Mouse (Mus musculus) granulocyte monocyte progenitor cell, adult 5-6 weeks (primary cell): ENCODE results near the gene Slc44a1. TPM values are rescaled to one million over a fixed set of nuclear protein-coding genes. Genes with fewer than 3 reads are reported as not detected.

Experiments
- ATAC-seq: replicated peaks from 2 replicates; pipeline ENCODE4 v1.8.0; 2016; ENCODE audit warnings: mild to moderate bottlenecking, moderate TSS enrichment, inconsistent platforms; ENCODE audit not compliant: poor library complexity, severe bottlenecking
- total RNA-seq, 2 experiments: library from RNA; stranded (forward) in 1 of 2; stranded (reverse) in 1 of 2; fragments of 200-712, 200-1000 nt in 1 of 2; fragments of >200 nt in 1 of 2; fragmentation: Nextera tagmentation in 1 of 2; gene quantifications; 2 replicates each; pipeline ENCODE4 v1.2.3; 2014 to 2017

Gene Slc44a1
- 2.2 and 4.3 TPM in 2 replicates for total RNA-seq (2014; fragmentation: Nextera tagmentation)
- total RNA-seq (2017): 1.9 and 2.0 TPM in 2 replicates

GRCm38 (mm10) chr4:53440010-53440815 is at the start of gene Slc44a1:
Gene Slc44a1 (plus strand): TSS chr4:53440413.
- ATAC-seq: peak; percentile 86

- ATAC-seq: peak; percentile 52
These were observed 45.2 kb upstream of the Slc44a1 start for GRCm38 (mm10) chr4:53395002-53395401.

GRCm38 (mm10) chr4:53396623-53397192 is 43.5 kb upstream of the Slc44a1 start:
- no peak for ATAC-seq

- ATAC-seq: peak; percentile 79
These were observed 42.7 kb upstream of the Slc44a1 start for GRCm38 (mm10) chr4:53397280-53398117.

- ATAC-seq: no peak
These were observed 41.7 kb upstream of the Slc44a1 start for GRCm38 (mm10) chr4:53398561-53398960.

GRCm38 (mm10) chr4:53399428-53399827 is 40.8 kb upstream of the Slc44a1 start:
- no peak for ATAC-seq

GRCm38 (mm10) chr4:53403386-53403785 is 36.8 kb upstream of the Slc44a1 start:
- ATAC-seq: no peak

GRCm38 (mm10) chr4:53404431-53404925 is 35.7 kb upstream of the Slc44a1 start:
- ATAC-seq: no peak

GRCm38 (mm10) chr4:53406866-53407265 is 33.3 kb upstream of the Slc44a1 start:
- no peak for ATAC-seq

GRCm38 (mm10) chr4:53408821-53409220 is 31.4 kb upstream of the Slc44a1 start:
- ATAC-seq: no peak

- ATAC-seq: no peak
These were observed 30.6 kb upstream of the Slc44a1 start for GRCm38 (mm10) chr4:53409526-53410085.

GRCm38 (mm10) chr4:53410752-53411151 is 29.5 kb upstream of the Slc44a1 start:
- peak; percentile 64 for ATAC-seq

GRCm38 (mm10) chr4:53411958-53412870 is 28.0 kb upstream of the Slc44a1 start:
- peak; percentile 79 for ATAC-seq

GRCm38 (mm10) chr4:53412991-53413390 is 27.2 kb upstream of the Slc44a1 start:
- no peak for ATAC-seq

- peak; percentile 36 for ATAC-seq
These were observed 26.0 kb upstream of the Slc44a1 start for GRCm38 (mm10) chr4:53414031-53414797.

- ATAC-seq: no peak
These were observed 24.2 kb upstream of the Slc44a1 start for GRCm38 (mm10) chr4:53415873-53416637.

- no peak for ATAC-seq
These were observed 23.3 kb upstream of the Slc44a1 start for GRCm38 (mm10) chr4:53416928-53417327.

- ATAC-seq: no peak
These were observed 17.4 kb upstream of the Slc44a1 start for GRCm38 (mm10) chr4:53422799-53423198.
